Mouse (Mus musculus) heart, adult 2 months (tissue): ENCODE results near the gene Tmem170. TPM values are rescaled to one million over a fixed set of nuclear protein-coding genes. Genes with fewer than 3 reads are reported as not detected.

Experiments used
- DNase-seq, 2 experiments: peaks; one replicate each; pipeline ENCODE4 v3.0.0; 2021
- H3K27ac ChIP-seq: fragments of 200-600 bp; 2 replicates; pipeline ENCODE4 v1.8.1; 2022
- H3K27me3 ChIP-seq: fragments of 200-500 bp; 2 replicates; pipeline ENCODE4 v1.6.1; 2012; ENCODE audit warnings: mild to moderate bottlenecking, low read length, inconsistent platforms, mixed read lengths; ENCODE audit not compliant: control insufficient read depth, insufficient read depth
- H3K36me3 ChIP-seq: fragments of 200-500 bp; 2 replicates; pipeline ENCODE4 v1.6.1; 2012; ENCODE audit warnings: low read length, inconsistent platforms; ENCODE audit not compliant: control insufficient read depth, insufficient read depth
- H3K4me1 ChIP-seq: fragments of 200-500 bp; 2 replicates; pipeline ENCODE4 v1.6.1; 2011; ENCODE audit warnings: low read length; ENCODE audit not compliant: control insufficient read depth, insufficient read depth
- H3K4me3 ChIP-seq: fragments of 200-600 bp; 2 replicates; pipeline ENCODE4 v1.8.1; 2022
- H3K79me2 ChIP-seq: fragments of 200-500 bp; replicated peaks from 2 replicates; pipeline ENCODE4 v1.6.1; 2012; ENCODE audit warnings: mild to moderate bottlenecking, inconsistent platforms, low read length, moderate library complexity, mixed read lengths; ENCODE audit not compliant: control insufficient read depth, insufficient read depth
- H3K9ac ChIP-seq: fragments of 200-500 bp; 2 replicates; pipeline ENCODE4 v1.6.1; 2012; ENCODE audit warnings: low read depth, mild to moderate bottlenecking, control low read depth, inconsistent platforms, low read length, mixed read lengths
- CTCF ChIP-seq: fragments of 200-600 bp; IDR thresholded peaks from 2 replicates; pipeline ENCODE4 v1.8.1; 2022; ENCODE audit warnings: antibody characterized with exemption, mild to moderate bottlenecking, moderate library complexity
- EP300 ChIP-seq: fragments of 200-500 bp; IDR thresholded peaks from 2 replicates; pipeline ENCODE4 v1.6.1; 2011; ENCODE audit warnings: low read depth, low read length, control low read depth; ENCODE audit not compliant: insufficient read depth
- POLR2A ChIP-seq: fragments of 200-500 bp; IDR thresholded peaks from 2 replicates; pipeline ENCODE4 v1.6.1; 2011; ENCODE audit warnings: mild to moderate bottlenecking, low read depth, low read length, control low read depth; ENCODE audit not compliant: insufficient read depth
- WGBS: fragments of 180-500 bp; shearing (Covaris S2); methylation state at CpG from one replicate; pipeline ENCODE4 v1.1.7; 2018; 5-methylcytosine and 5-hydroxymethylcytosine counted together
- intact Hi-C: fragments of 180-260 bp; cut with DNase I; formaldehyde crosslinking; loops from one replicate; pipeline ENCODE4 v1.15.1; 2025
- polyA plus RNA-seq: library from polyadenylated mRNA; depleted of rRNA; stranded (reverse); fragments of >200 nt; gene quantifications from 2 replicates; pipeline ENCODE4 v1.2.3, GENCODE M21; 2012
- total RNA-seq, 2 experiments: library from RNA; stranded (reverse); gene quantifications; 2 replicates each; pipeline ENCODE4 v1.2.3; 2021

Tmem170 gene
- total and polyA plus RNA-seq, 3 experiments, result 2.1 to 2.9 (median 2.7) TPM

DNA sequence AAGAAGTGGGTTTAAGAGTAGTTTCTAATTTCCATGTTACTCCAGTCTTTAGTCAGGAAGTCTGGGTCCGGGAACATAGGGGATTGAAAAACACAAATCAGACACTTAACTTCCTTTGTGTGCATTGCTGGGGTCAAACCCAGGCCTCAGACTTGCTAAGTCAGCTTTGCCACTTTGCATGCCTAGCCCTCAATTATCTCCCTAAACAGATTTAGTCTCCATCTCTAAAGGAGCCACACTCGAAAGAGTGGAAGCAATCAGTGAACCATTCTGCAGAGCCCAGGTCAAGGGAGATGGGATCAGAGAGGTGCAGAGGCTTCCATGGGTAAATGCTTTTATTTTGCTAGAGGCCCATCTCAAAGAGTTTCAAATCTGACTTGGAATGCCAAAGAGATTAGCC is 7.9 kb downstream of the Tmem170 start:
- no peaks in the 10 kb centered on the region for H3K36me3 ChIP-seq
- intact Hi-C loops, result no loop called here
- H3K27me3 ChIP-seq, result no peaks in the 10 kb centered on the region
- H3K9ac ChIP-seq, result no peak overlapping the region
- DNase-seq, result no peak
- no peak for TF ChIP-seq CTCF
- no peak for TF ChIP-seq EP300
- TF ChIP-seq POLR2A, result no peak
- WGBS, result 52% methylated on average over 2 of the region's 2 CpGs
- no peak overlapping the region for H3K4me3 ChIP-seq
- H3K4me1 ChIP-seq, result no peaks in the 10 kb centered on the region
- H3K79me2 ChIP-seq, result no peaks in the 10 kb centered on the region
- H3K27ac ChIP-seq, result no peak overlapping the region

DNA sequence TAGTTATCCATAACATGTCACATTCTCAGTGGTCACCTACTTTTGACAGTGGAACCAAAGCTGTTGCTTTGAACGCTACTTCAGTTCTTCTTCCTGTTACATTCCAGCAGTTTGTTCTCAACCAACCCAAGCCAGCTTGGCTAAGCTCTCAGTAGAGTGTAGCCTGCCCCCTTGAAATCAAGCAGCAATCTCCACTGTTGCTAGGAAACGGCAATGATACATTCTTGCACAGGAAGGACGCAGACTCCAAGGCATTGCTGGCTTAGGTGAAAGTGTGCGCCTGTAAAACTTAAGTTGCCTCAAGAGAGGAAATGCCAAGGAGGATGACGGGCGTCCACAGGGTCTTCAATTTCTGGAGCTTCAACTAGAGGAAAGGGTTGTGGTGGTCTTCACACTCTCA is 10.7 kb downstream of the Tmem170 start:
- intact Hi-C loops, result no loop called here
- Histone ChIP-seq H3K27ac (no peak overlapping the region), H3K79me2 (no peaks in the 10 kb centered on the region), H3K36me3 (no peaks in the 10 kb centered on the region), H3K27me3 (no peaks in the 10 kb centered on the region), H3K4me3 (no peak overlapping the region), H3K4me1 (no peaks in the 10 kb centered on the region), H3K9ac (no peak overlapping the region)
- DNase-seq, result no peak
- WGBS, result 54% methylated on average over 6 of the region's 6 CpGs
- TF ChIP-seq EP300 (no peak), POLR2A (no peak), CTCF (no peak)

DNA sequence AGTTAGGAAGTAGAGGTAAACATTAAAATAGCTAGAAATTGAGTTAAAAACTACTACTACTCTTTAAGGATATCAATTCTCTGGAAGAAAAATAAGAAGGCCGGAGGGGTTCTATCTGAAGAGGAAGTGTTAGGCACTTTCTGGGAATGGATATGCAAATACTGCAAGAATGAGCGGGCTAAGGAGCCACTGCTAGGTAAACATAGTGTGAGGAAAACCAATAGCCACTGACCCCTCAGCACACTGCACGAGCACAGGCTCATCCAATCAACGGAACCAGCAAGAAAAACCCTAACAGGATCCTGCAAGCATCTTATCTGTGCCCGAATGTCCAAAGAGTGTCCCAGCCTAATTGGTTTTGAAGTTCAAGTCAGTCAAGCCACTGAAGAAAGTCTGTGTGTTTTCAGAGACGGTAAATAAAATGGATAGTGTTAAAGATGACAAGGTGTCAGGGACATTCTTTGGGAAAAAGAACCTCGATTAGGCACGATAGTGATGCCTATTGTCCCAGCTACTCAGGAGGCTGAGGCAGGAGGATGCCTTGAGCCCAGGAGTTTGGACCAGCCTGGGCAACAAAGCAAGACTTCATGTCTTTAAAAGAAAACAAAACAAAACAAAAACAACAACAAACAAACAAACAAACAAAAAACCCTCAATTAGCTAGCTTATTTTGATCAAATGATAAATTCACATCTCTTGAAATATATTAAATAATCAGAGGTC is 11.3 kb downstream of the Tmem170 start:
- 87% methylated on average over 8 of the region's 8 CpGs for WGBS
- H3K4me1 ChIP-seq, result no peaks in the 10 kb centered on the region
- TF ChIP-seq EP300 (no peak), CTCF (no peak), POLR2A (no peak)
- H3K27me3 ChIP-seq, result no peaks in the 10 kb centered on the region
- H3K36me3 ChIP-seq, result no peaks in the 10 kb centered on the region
- intact Hi-C loops, result no loop called here
- no peak overlapping the region for H3K9ac ChIP-seq
- H3K79me2 ChIP-seq, result no peaks in the 10 kb centered on the region
- H3K4me3 ChIP-seq, result no peak overlapping the region
- DNase-seq, result no peak
- H3K27ac ChIP-seq, result no peak overlapping the region

DNA sequence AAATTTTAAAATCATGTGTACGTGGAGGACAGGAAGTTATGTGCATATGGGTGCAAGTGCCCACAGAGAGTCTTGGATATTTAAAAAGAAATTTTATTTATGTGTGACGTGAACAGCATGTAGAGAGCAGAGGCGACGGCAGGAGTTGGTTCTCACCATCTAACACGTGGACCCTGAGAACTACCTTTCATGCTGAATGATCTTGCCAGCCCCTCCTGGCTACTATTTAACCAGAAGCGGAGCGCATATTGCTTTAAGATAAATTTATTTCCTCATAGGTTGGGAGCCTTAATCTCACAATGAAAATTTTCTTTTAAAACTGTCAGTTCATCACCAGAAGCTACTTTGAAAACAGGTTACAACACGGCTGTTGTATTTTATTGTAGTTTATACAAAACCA is 11.9 kb downstream of the Tmem170 start:
- intact Hi-C loops, result no loop called here
- WGBS, result 88% methylated on average over 8 of the region's 8 CpGs

DNA sequence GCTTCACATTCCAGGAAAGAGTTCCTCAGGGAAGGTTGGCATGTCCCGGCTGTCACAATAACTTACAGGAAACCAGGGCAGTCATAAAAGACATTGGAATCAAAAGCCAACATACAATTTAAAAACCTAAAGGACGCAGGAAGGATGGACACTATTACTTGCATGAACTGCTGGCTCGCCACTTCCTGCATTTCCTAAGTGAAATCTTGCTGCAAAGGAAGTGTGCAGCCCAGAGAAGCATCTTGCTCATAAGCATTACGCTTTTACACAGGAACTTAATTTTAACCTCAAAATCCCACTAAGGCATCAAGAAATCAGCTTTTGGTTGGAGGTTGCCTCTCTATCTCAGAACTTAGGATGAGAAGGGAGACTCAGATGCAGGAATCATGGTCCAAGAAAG is 13.3 kb downstream of the Tmem170 start:
- no peak overlapping the region for H3K27ac ChIP-seq
- 55% methylated on average over 4 of the region's 4 CpGs for whole genome bisulfite sequencing
- H3K4me1 ChIP-seq, result no peaks in the 10 kb centered on the region
- no peak for TF ChIP-seq POLR2A
- no peak for TF ChIP-seq CTCF
- TF ChIP-seq EP300, result no peak
- no peak overlapping the region for H3K9ac ChIP-seq
- no peaks in the 10 kb centered on the region for H3K79me2 ChIP-seq
- no peaks in the 10 kb centered on the region for H3K27me3 ChIP-seq
- intact Hi-C loops, result no loop called here
- no peak overlapping the region for H3K4me3 ChIP-seq
- no peaks in the 10 kb centered on the region for H3K36me3 ChIP-seq
- DNase-seq, result no peak

More for the DNA sequence above, 11.9 kb downstream of the Tmem170 start:
- Histone ChIP-seq H3K4me3 (no peak overlapping the region), H3K79me2 (no peaks in the 10 kb centered on the region), H3K27ac (no peak overlapping the region), H3K27me3 (no peaks in the 10 kb centered on the region), H3K4me1 (no peaks in the 10 kb centered on the region), H3K36me3 (no peaks in the 10 kb centered on the region), H3K9ac (no peak overlapping the region)
- TF ChIP-seq POLR2A, result no peak
- no peak for TF ChIP-seq CTCF
- no peak for TF ChIP-seq EP300
- DNase-seq, result no peak

DNA sequence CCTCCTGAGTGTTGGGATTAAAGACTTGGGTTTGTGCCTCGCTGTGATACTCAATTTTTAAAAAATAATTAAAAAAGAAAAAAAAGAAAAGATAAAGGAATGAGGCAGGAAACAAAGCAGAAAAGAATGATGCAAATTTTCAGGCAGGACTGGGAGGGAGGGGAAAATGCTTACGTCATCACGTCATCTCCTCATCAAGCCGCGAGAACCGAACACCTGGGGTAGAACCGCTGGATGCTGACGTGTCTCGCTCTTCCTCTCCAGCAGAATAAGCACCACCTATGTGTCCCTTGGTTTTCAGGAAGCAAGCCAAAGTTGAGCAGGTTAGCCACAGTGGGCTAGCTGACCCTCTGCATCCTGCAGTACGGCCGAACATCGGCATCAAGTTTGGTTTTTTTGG is 20.6 kb downstream of the Tmem170 start:
- TF ChIP-seq POLR2A, result no peak
- no peak for TF ChIP-seq EP300
- no peak for TF ChIP-seq CTCF

More for the DNA sequence above, 20.6 kb downstream of the Tmem170 start:
- no peak overlapping the region for H3K9ac ChIP-seq
- H3K27ac ChIP-seq, result no peak overlapping the region
- no peak for DNase-seq
- 82% methylated on average over 12 of the region's 12 CpGs for WGBS
- H3K36me3 ChIP-seq, result no peaks in the 10 kb centered on the region
- no peaks in the 10 kb centered on the region for H3K4me1 ChIP-seq
- H3K79me2 ChIP-seq, result peaks cover 4% of the 10 kb centered on the region; the same call in 1 of the 2 replicates
- intact Hi-C loops, result loop anchor here (1.0 kb wide), 1 partner anchor 20 kb away; the partner anchor contains the start of gene Tmem170
- no peak overlapping the region for H3K4me3 ChIP-seq
- no peaks in the 10 kb centered on the region for H3K27me3 ChIP-seq
